ENCODE assay signal across 8 mouse cellular contexts in genomic region chr3:87794922-87795325, GRCm38 (mm10). TPM values are rescaled to one million over a fixed set of nuclear protein-coding genes. Genes with fewer than 3 reads are reported as not detected.
A peak's percentile ranks its signal among the peaks of the same experiment; 100 is the strongest.
DNase-seq lines count a peak whose midpoint lies in the region; ATAC-seq and TF ChIP-seq lines count a peak whose summit lies in the region.

Ntrk1 (minus strand) TSS chr3:87795162.

- 2% methylated on average over 41 of the region's 47 CpGs for WGBS in lung, embryonic 16.5 days
- under 1% methylated on average over 46 of the region's 47 CpGs for WGBS in lung, adult 2 months
- WGBS in embryonic facial prominence, embryonic 14.5 days, result 0% methylated on average over 12 of the region's 47 CpGs
- WGBS in neural tube, embryonic 15.5 days, result under 1% methylated on average over 45 of the region's 47 CpGs

- H3K4me3 ChIP-seq in lung, embryonic 16.5 days (ENCODE audit: low read length), result peak within 1 kb of the TSS; percentile 31
- no peak within 1 kb of the TSS for H3K4me3 ChIP-seq in lung, adult 2 months (replicated peaks; ENCODE audit: extremely low read depth, low read depth, low read length)
- H3K4me3 ChIP-seq in embryonic facial prominence, embryonic 14.5 days (ENCODE audit: low read depth, low read length), result peak within 1 kb of the TSS; percentile 34
- H3K4me3 ChIP-seq in neural tube, embryonic 15.5 days (replicated peaks), result peak within 1 kb of the TSS; percentile 36

- H3K27me3 ChIP-seq in lung, embryonic 16.5 days (ENCODE audit: control insufficient read depth, insufficient read depth, low read depth, low read length), result peaks cover 93% of the 10 kb centered on the region
- peaks cover 79% of the 10 kb centered on the region for H3K27me3 ChIP-seq in embryonic facial prominence, embryonic 14.5 days (replicated peaks; ENCODE audit: control insufficient read depth, insufficient read depth, low read length)
- peaks cover 95% of the 10 kb centered on the region for H3K27me3 ChIP-seq in neural tube, embryonic 15.5 days (replicated peaks)

- H3K4me2 ChIP-seq in lung, embryonic 16.5 days (ENCODE audit: low read depth, low read length), result peak within 1 kb of the TSS; percentile 45
- peak within 1 kb of the TSS; percentile 60 for H3K4me2 ChIP-seq in embryonic facial prominence, embryonic 14.5 days (ENCODE audit: low read depth, low read length)
- peak within 1 kb of the TSS; percentile 63 for H3K4me2 ChIP-seq in neural tube, embryonic 15.5 days

- DNase-seq in lung, adult 2 months, result no peak
- DNase-seq in embryonic facial prominence, embryonic 14.5 days (ENCODE audit: low spot score), result no peak
- DNase-seq in kidney, postnatal 36 days, result peak; percentile 27 to 57
- no peak for DNase-seq in urinary bladder, adult 2 months (ENCODE audit: low spot score)
- DNase-seq in right cerebral cortex, postnatal 36 days (ENCODE audit: low spot score in 2 of 2), result no peak
- DNase-seq in heart, adult 9 months (ENCODE audit: low spot score in 2 of 2), result no peak

- H3K36me3 ChIP-seq in lung, embryonic 16.5 days (ENCODE audit: control insufficient read depth, insufficient read depth, low read length), result no peaks in the 10 kb centered on the region
- no peaks in the 10 kb centered on the region for H3K36me3 ChIP-seq in embryonic facial prominence, embryonic 14.5 days (ENCODE audit: control insufficient read depth, insufficient read depth, low read length)
- H3K36me3 ChIP-seq in neural tube, embryonic 15.5 days, result no peaks in the 10 kb centered on the region

- ATAC-seq in lung, embryonic 16.5 days (ENCODE audit: low read depth), result no peak
- peak; percentile 64 for ATAC-seq in embryonic facial prominence, embryonic 14.5 days (ENCODE audit: low read depth)
- ATAC-seq in neural tube, embryonic 15.5 days (ENCODE audit: low FRiP score), result no peak

- no peak for TF ChIP-seq CTCF in lung, adult 2 months (IDR thresholded peaks at IDR 0.05; ENCODE audit: insufficient read depth, low read length)

- no peak within 1 kb of the TSS for H3K27ac ChIP-seq in lung, embryonic 16.5 days (ENCODE audit: low read length)
- H3K27ac ChIP-seq in embryonic facial prominence, embryonic 14.5 days (replicated peaks; ENCODE audit: low read depth, low read length), result no peak within 1 kb of the TSS
- H3K27ac ChIP-seq in neural tube, embryonic 15.5 days (replicated peaks), result no peak within 1 kb of the TSS

- peaks cover 16% of the 10 kb centered on the region for H3K4me1 ChIP-seq in lung, embryonic 16.5 days (replicated peaks; ENCODE audit: control insufficient read depth, insufficient read depth, low read length)
- peaks cover 6% of the 10 kb centered on the region; the same call in 1 of the 2 replicates for H3K4me1 ChIP-seq in lung, adult 2 months (ENCODE audit: control insufficient read depth, insufficient read depth, low read length)
- peaks cover 28% of the 10 kb centered on the region for H3K4me1 ChIP-seq in embryonic facial prominence, embryonic 14.5 days (ENCODE audit: control insufficient read depth, insufficient read depth, low read length)
- peaks cover 29% of the 10 kb centered on the region for H3K4me1 ChIP-seq in neural tube, embryonic 15.5 days

- no peak within 1 kb of the TSS for H3K9ac ChIP-seq in lung, embryonic 16.5 days (ENCODE audit: low read length)
- H3K9ac ChIP-seq in embryonic facial prominence, embryonic 14.5 days (ENCODE audit: low read depth, low read length), result peak within 1 kb of the TSS; percentile 52
- peak within 1 kb of the TSS; percentile 30; the same call in 1 of the 2 replicates for H3K9ac ChIP-seq in neural tube, embryonic 15.5 days (replicated peaks)

- no peaks in the 10 kb centered on the region for H3K9me3 ChIP-seq in lung, embryonic 16.5 days (ENCODE audit: control insufficient read depth, low read length)
- no peaks in the 10 kb centered on the region for H3K9me3 ChIP-seq in embryonic facial prominence, embryonic 14.5 days (ENCODE audit: control insufficient read depth, low read length)
- H3K9me3 ChIP-seq in neural tube, embryonic 15.5 days (replicated peaks), result no peaks in the 10 kb centered on the region

- no peak for TF ChIP-seq POLR2A in lung, adult 2 months (IDR thresholded peaks at IDR 0.05; ENCODE audit: borderline replicate concordance, extremely low read depth, low read depth, low read length)

RNA-seq across cellular contexts. Expression of gene Ntrk1, which starts in this region (rescaled TPM):
- 1.5 and 1.6 TPM in 2 replicates for polyA plus RNA-seq in lung, embryonic 16.5 days (2015; fragmentation: Nextera tagmentation; extraction: Ambion mirVana)
- polyA plus RNA-seq in lung, adult 2 months (2012; rRNA removed), result 0.56 and 0.87 TPM in 2 replicates
- polyA plus RNA-seq in embryonic facial prominence, embryonic 14.5 days (2014; fragmentation: Nextera tagmentation; extraction: Ambion mirVana), result 16.2 and 19.5 TPM in 2 replicates
- 41.2 and 50.1 TPM in 2 replicates for polyA plus RNA-seq in neural tube, embryonic 15.5 days (2015; fragmentation: Nextera tagmentation; extraction: Ambion mirVana)
- 2.7 and 3.5 TPM in 2 replicates for polyA plus RNA-seq in urinary bladder, adult 2 months (2012; rRNA removed)

Comparison
In these comparisons a context has a peak if more than half of its experiments do, and no peak if none do; other contexts are left out.
1. DNase-seq: peak in kidney, postnatal 36 days (2 of 2); none in lung, adult 2 months (single experiment), embryonic facial prominence, embryonic 14.5 days (single experiment), urinary bladder, adult 2 months (single experiment), right cerebral cortex, postnatal 36 days (0 of 2) and heart, adult 9 months (0 of 2).
2. Peak in every context shown above with its lines, with median percentiles within 50 percentile points of each other: H3K4me2 ChIP-seq.